Mouse (Mus musculus) gastrocnemius, adult 8-10 months (tissue): ENCODE results near the gene Tmem239. TPM values are rescaled to one million over a fixed set of nuclear protein-coding genes. Genes with fewer than 3 reads are reported as not detected.

Source experiments
- DNase-seq, 2 experiments: peaks; one replicate each; pipeline ENCODE4 v3.0.0; 2022; ENCODE audit warnings: low spot score in 2 of 2
- total RNA-seq, 4 experiments: library from RNA; stranded (reverse); gene quantifications; 2 replicates each; pipeline ENCODE4 v1.2.4; 2022

The Tmem239 gene
- total RNA-seq, 4 experiments from 2014 or later: not detected

- peak; percentile 73 to 82 for DNase-seq
Observed at GRCm38 (mm10) chr2:130411558-130412495, 5.5 kb downstream of the Tmem239 start.

- DNase-seq: no peak
Observed at GRCm38 (mm10) chr2:130412775-130413174, 6.5 kb downstream of the Tmem239 start.

GRCm38 (mm10) chr2:130414094-130414856 lies 8.0 kb downstream of the Tmem239 start:
- DNase-seq: no peak

- no peak for DNase-seq
Observed at GRCm38 (mm10) chr2:130421781-130422620, 15.7 kb downstream of the Tmem239 start.

GRCm38 (mm10) chr2:130423397-130424125 lies 17.3 kb downstream of the Tmem239 start:
- peak; percentile 48 to 72 for DNase-seq

GRCm38 (mm10) chr2:130424126-130424853 lies 18.0 kb downstream of the Tmem239 start, which contains the start of the genes Vps16 and Pced1a:
Vps16 (plus strand) TSS chr2:130424339.
Pced1a (minus strand) TSS chr2:130424701.
- DNase-seq: peak; percentile 81 to 87

GRCm38 (mm10) chr2:130425112-130425511 lies 18.8 kb downstream of the Tmem239 start:
- no peak for DNase-seq

- no peak for DNase-seq
Observed at GRCm38 (mm10) chr2:130429851-130430250, 23.6 kb downstream of the Tmem239 start.

GRCm38 (mm10) chr2:130430484-130430883 lies 24.2 kb downstream of the Tmem239 start:
- DNase-seq: no peak

GRCm38 (mm10) chr2:130432157-130432556 lies 25.9 kb downstream of the Tmem239 start:
- no peak for DNase-seq

GRCm38 (mm10) chr2:130433152-130433551 lies 26.9 kb downstream of the Tmem239 start:
- no peak for DNase-seq

GRCm38 (mm10) chr2:130436769-130437168 lies 30.5 kb downstream of the Tmem239 start:
- DNase-seq: no peak

- DNase-seq: no peak
Observed at GRCm38 (mm10) chr2:130438861-130439260, 32.6 kb downstream of the Tmem239 start.

GRCm38 (mm10) chr2:130439840-130440480 lies 33.7 kb downstream of the Tmem239 start:
- DNase-seq: no peak

GRCm38 (mm10) chr2:130442162-130442561 lies 35.9 kb downstream of the Tmem239 start:
- no peak for DNase-seq

- DNase-seq: no peak
Observed at GRCm38 (mm10) chr2:130448449-130448848, 42.2 kb downstream of the Tmem239 start.

GRCm38 (mm10) chr2:130449021-130449793 lies 42.9 kb downstream of the Tmem239 start:
- no peak for DNase-seq

- DNase-seq: peak; percentile 80 to 82
Observed at GRCm38 (mm10) chr2:130449794-130450433, 43.6 kb downstream of the Tmem239 start, which contains the start of gene Ptpra. Ptpra (plus strand) TSS chr2:130450278.
